Mouse (Mus musculus) CH12.LX (cell line): ENCODE measurements at regions not wholly inside any gene's neighbourhood (a gene's known extent, or its start where the extent isn't known, plus 50 kb on each side); places are given as distances from the start of the nearest gene placed in this dataset.

Experiments used
- DNase-seq: peaks from one replicate; pipeline ENCODE4 v3.0.0-alpha.2; 2013; ENCODE audit errors: extremely low read depth
- H3K27ac ChIP-seq: 2 replicates; pipeline ENCODE4 v1.5.1; 2012; ENCODE audit warnings: low read depth, mild to moderate bottlenecking, control low read depth, moderate library complexity; ENCODE audit not compliant: insufficient read depth
- H3K27me3 ChIP-seq: replicated peaks from 2 replicates; pipeline ENCODE3; 2012; ENCODE audit warnings: inconsistent platforms
- H3K36me3 ChIP-seq, 2 experiments: replicated peaks in 1 of 2; 2 replicates each; pipeline versions ENCODE3 to v1.6.1; 2012; ENCODE audit warnings: inconsistent platforms in 1 of 2, low read length in 1 of 2, mild to moderate bottlenecking in 1 of 2, mixed read lengths in 1 of 2, moderate library complexity in 1 of 2; ENCODE audit not compliant: control insufficient read depth in 1 of 2, insufficient read depth in 1 of 2
- H3K4me1 ChIP-seq, 2 experiments: 2 replicates each; pipeline ENCODE4 v1.6.1; 2012; ENCODE audit warnings: inconsistent platforms in 1 of 2, moderate library complexity in 1 of 2; ENCODE audit not compliant: insufficient read depth in 2 of 2, control insufficient read depth in 1 of 2
- H3K4me2 ChIP-seq: 2 replicates; pipeline ENCODE4 v1.6.1; 2012; ENCODE audit warnings: low read depth, mild to moderate bottlenecking, control low read depth; ENCODE audit not compliant: poor library complexity, insufficient read depth, severe bottlenecking
- H3K4me3 ChIP-seq, 3 experiments: fragments of 150-350 bp in 1 of 3; sonication (generic) in 1 of 3; replicated peaks in 1 of 3; 2 replicates each; pipeline versions ENCODE3 to v1.5.1; 2011 to 2012; ENCODE audit warnings: low read depth in 2 of 3, low read length in 2 of 3, mild to moderate bottlenecking in 2 of 3, moderate library complexity in 2 of 3, control low read depth in 1 of 3, improper control_type of control experiment in 1 of 3, inconsistent platforms in 1 of 3, mixed read lengths in 1 of 3; ENCODE audit not compliant: poor library complexity in 1 of 3
- H3K79me2 ChIP-seq: replicated peaks from 2 replicates; pipeline ENCODE4 v1.6.1; 2012; ENCODE audit warnings: mild to moderate bottlenecking, moderate library complexity; ENCODE audit not compliant: control insufficient read depth, poor library complexity, insufficient read depth, severe bottlenecking; ENCODE audit errors: extremely low read depth
- H3K9ac ChIP-seq: 2 replicates; pipeline ENCODE4 v1.6.1; 2012; ENCODE audit warnings: low read depth, mild to moderate bottlenecking, control low read depth, moderate library complexity; ENCODE audit not compliant: insufficient read depth
- H3K9me3 ChIP-seq: replicated peaks from 2 replicates; pipeline ENCODE3; 2012; ENCODE audit warnings: low read length, inconsistent platforms, mixed read lengths
- CHD1 ChIP-seq: IDR thresholded peaks from 2 replicates; pipeline ENCODE4 v1.6.1; 2012; ENCODE audit warnings: low read depth, low read length, improper control_type of control experiment, inconsistent platforms
- CTCF ChIP-seq, 2 experiments: IDR thresholded peaks in 1 of 2; conservative IDR thresholded peaks in 1 of 2; 2 replicates each; pipeline ENCODE4 v1.5.1; 2011 to 2012; ENCODE audit warnings: low read depth in 2 of 2, low read length in 2 of 2, improper control_type of control experiment in 1 of 2, inconsistent platforms in 1 of 2, mild to moderate bottlenecking in 1 of 2, moderate library complexity in 1 of 2
- E2F4 ChIP-seq: IDR thresholded peaks from 2 replicates; pipeline ENCODE4 v1.6.1; 2011; ENCODE audit warnings: low read depth, low read length, improper control_type of control experiment; ENCODE audit not compliant: insufficient replicate concordance
- EP300 ChIP-seq: IDR thresholded peaks from 2 replicates; pipeline ENCODE4 v1.6.1; 2011; ENCODE audit warnings: low read length, improper control_type of control experiment
- ETS1 ChIP-seq: conservative IDR thresholded peaks from 2 replicates; pipeline ENCODE4 v1.6.1; 2012; ENCODE audit warnings: low read depth, mild to moderate bottlenecking, inconsistent platforms, low read length, improper control_type of control experiment, moderate library complexity
- GABPA ChIP-seq: IDR thresholded peaks from 2 replicates; pipeline ENCODE4 v1.6.1; 2012; ENCODE audit warnings: low read depth, low read length, improper control_type of control experiment, inconsistent platforms; ENCODE audit not compliant: insufficient replicate concordance
- JUN ChIP-seq: IDR thresholded peaks from 2 replicates; pipeline ENCODE4 v1.6.1; 2011; ENCODE audit warnings: low read depth, mild to moderate bottlenecking, low read length, improper control_type of control experiment, moderate library complexity; ENCODE audit not compliant: insufficient read depth
- JUND ChIP-seq: conservative IDR thresholded peaks from 2 replicates; pipeline ENCODE4 v1.6.1; 2011; ENCODE audit warnings: low read depth, low read length, improper control_type of control experiment
- KAT2A ChIP-seq: IDR thresholded peaks from 2 replicates; pipeline ENCODE4 v1.6.1; 2012; ENCODE audit warnings: low read length, improper control_type of control experiment, inconsistent platforms; ENCODE audit not compliant: insufficient replicate concordance
- MXI1 ChIP-seq: IDR thresholded peaks from 2 replicates; pipeline ENCODE4 v1.6.1; 2011; ENCODE audit warnings: mild to moderate bottlenecking, low read depth, low read length, improper control_type of control experiment
- MYC ChIP-seq: IDR thresholded peaks from 2 replicates; pipeline ENCODE4 v1.6.1; 2011; ENCODE audit warnings: low read depth, mild to moderate bottlenecking, improper control_type of control experiment, low read length
- NELFE ChIP-seq: IDR thresholded peaks from 2 replicates; pipeline ENCODE4 v1.6.1; 2011; ENCODE audit warnings: low read depth, low read length, improper control_type of control experiment
- NRF1 ChIP-seq: IDR thresholded peaks from 2 replicates; pipeline ENCODE4 v1.6.1; 2014; ENCODE audit warnings: low read depth, mild to moderate bottlenecking, inconsistent platforms, low read length, improper control_type of control experiment, moderate library complexity
- PAX5 ChIP-seq: IDR thresholded peaks from 2 replicates; pipeline ENCODE4 v1.6.1; 2012; ENCODE audit warnings: low read length, inconsistent platforms, mixed read lengths
- POLR2A ChIP-seq: IDR thresholded peaks from 2 replicates; pipeline ENCODE4 v1.6.1; 2011; ENCODE audit warnings: low read depth, mild to moderate bottlenecking, improper control_type of control experiment, low read length
- POLR2AphosphoS2 ChIP-seq: IDR thresholded peaks from 2 replicates; pipeline ENCODE4 v1.6.1; 2011; ENCODE audit warnings: low read depth, low read length, improper control_type of control experiment
- RAD21 ChIP-seq: IDR thresholded peaks from 2 replicates; pipeline ENCODE4 v1.6.1; 2011; ENCODE audit warnings: low read depth, mild to moderate bottlenecking, low read length, improper control_type of control experiment, moderate library complexity
- RCOR1 ChIP-seq: conservative IDR thresholded peaks from 2 replicates; pipeline ENCODE4 v1.6.1; 2012; ENCODE audit warnings: low read depth, mild to moderate bottlenecking, inconsistent platforms, low read length, improper control_type of control experiment
- SIN3A ChIP-seq: IDR thresholded peaks from 2 replicates; pipeline ENCODE4 v1.6.1; 2012; ENCODE audit warnings: low read length, improper control_type of control experiment, inconsistent platforms
- SMC3 ChIP-seq: IDR thresholded peaks from 2 replicates; pipeline ENCODE4 v1.6.1; 2011; ENCODE audit warnings: low read depth, low read length, improper control_type of control experiment
- TBP ChIP-seq: conservative IDR thresholded peaks from 2 replicates; pipeline ENCODE4 v1.6.1; 2011; ENCODE audit warnings: low read depth, low read length, improper control_type of control experiment
- TCF12 ChIP-seq: IDR thresholded peaks from 2 replicates; pipeline ENCODE4 v1.6.1; 2014; ENCODE audit warnings: low read depth, mild to moderate bottlenecking, inconsistent platforms, low read length, improper control_type of control experiment
- USF1 ChIP-seq: IDR thresholded peaks from 2 replicates; pipeline ENCODE4 v1.6.1; 2014; ENCODE audit warnings: low read depth, mild to moderate bottlenecking, inconsistent platforms, low read length, improper control_type of control experiment
- ZKSCAN1 ChIP-seq: IDR thresholded peaks from 2 replicates; pipeline ENCODE4 v1.6.1; 2012; ENCODE audit warnings: low read depth, inconsistent platforms, low read length, improper control_type of control experiment, borderline replicate concordance
- ZMIZ1 ChIP-seq: IDR thresholded peaks from 2 replicates; pipeline ENCODE4 v1.6.1; 2012; ENCODE audit warnings: low read depth, mild to moderate bottlenecking, inconsistent platforms, low read length, improper control_type of control experiment
- ZNF384 ChIP-seq: IDR thresholded peaks from 2 replicates; pipeline ENCODE4 v1.6.1; 2012; ENCODE audit warnings: low read depth, low read length, improper control_type of control experiment, inconsistent platforms
- dilution Hi-C: fragments of 300-500 bp; cut with MboI; formaldehyde crosslinking; loops from 2 replicates; pipeline ENCODE4 v1.14.3; 2020; ENCODE audit warnings: low sequenced_read_pairs; ENCODE audit not compliant: extremely low pct_unique_long_range_greater_than_20kb, extremely low pct_ligation_motif_present
- in situ Hi-C: fragments of 300-500 bp; cut with MboI; formaldehyde crosslinking; loops from 3 replicates; pipeline ENCODE4 v1.14.3; 2019; ENCODE audit warnings: low sequenced_read_pairs, low pct_ligation_motif_present, low pct_unique_long_range_greater_than_20kb, mixed read lengths

GRCm38 (mm10) chr6:95846536-95846935 is 127.9 kb upstream of the Suclg2 start:
- no peak overlapping the region for H3K9ac ChIP-seq
- DNase-seq = no peak
- no peak overlapping the region for H3K27ac ChIP-seq
- H3K36me3 ChIP-seq = no peaks in the 10 kb centered on the region
- H3K4me3 ChIP-seq = no peak overlapping the region
- H3K79me2 ChIP-seq = no peaks in the 10 kb centered on the region
- H3K27me3 ChIP-seq = no peaks in the 10 kb centered on the region
- H3K4me2 ChIP-seq = no peak overlapping the region
- TF ChIP-seq ZKSCAN1 = no peak
- no peak for TF ChIP-seq MYC
- no peak for TF ChIP-seq POLR2A
- TF ChIP-seq RAD21 = no peak
- no peak for TF ChIP-seq E2F4
- TF ChIP-seq CHD1 = no peak
- TF ChIP-seq ETS1 = no peak
- no peak for TF ChIP-seq ZNF384
- TF ChIP-seq TBP = no peak
- no peak for TF ChIP-seq JUND
- no peak for TF ChIP-seq CTCF (conservative IDR thresholded peaks at IDR 0.05 in 1 of 2, IDR thresholded peaks at IDR 0.05 in 1 of 2; ENCODE audit: low read depth in 2 of 2, low read length in 2 of 2)
- TF ChIP-seq NELFE = no peak
- no peak for TF ChIP-seq KAT2A
- TF ChIP-seq SIN3A = no peak
- TF ChIP-seq JUN = no peak
- TF ChIP-seq TCF12 = no peak
- no peak for TF ChIP-seq SMC3
- TF ChIP-seq NRF1 = no peak
- dilution Hi-C loops (no loop called here), in situ Hi-C loops (no loop called here)
- peaks cover 2% of the 10 kb centered on the region for H3K9me3 ChIP-seq
- H3K4me1 ChIP-seq = no peaks in the 10 kb centered on the region

DNA sequence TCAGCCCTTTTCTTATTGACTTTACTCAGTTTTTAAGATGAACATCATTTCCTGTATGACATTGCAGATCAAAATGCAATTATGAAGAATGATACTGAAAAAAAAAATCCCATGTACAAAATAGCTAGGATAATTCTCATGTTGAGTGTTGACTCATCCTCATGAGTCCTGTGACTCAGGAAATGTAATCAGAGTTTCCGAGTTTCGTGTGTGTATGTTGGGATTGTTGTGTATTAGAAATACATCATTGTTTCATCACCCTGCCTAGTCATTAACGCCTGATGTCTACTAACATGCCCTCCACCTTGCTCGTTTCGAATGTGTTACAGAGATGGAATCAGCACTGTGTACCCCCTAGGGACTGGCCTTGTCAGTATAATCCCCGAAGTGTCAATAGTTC is 156.9 kb upstream of the Suclg2 start:
- TF ChIP-seq MYC (no peak), JUN (no peak), PAX5 (no peak), ZMIZ1 (no peak), ETS1 (no peak), NRF1 (no peak), POLR2A (no peak), MXI1 (no peak), USF1 (no peak), TBP (no peak), ZKSCAN1 (no peak), NELFE (no peak), CHD1 (no peak), POLR2AphosphoS2 (no peak), TCF12 (no peak), RCOR1 (no peak), EP300 (no peak), GABPA (no peak), SMC3 (no peak)
- Histone ChIP-seq H3K27ac (no peak overlapping the region), H3K4me1 (no peaks in the 10 kb centered on the region), H3K27me3 (no peaks in the 10 kb centered on the region), H3K79me2 (no peaks in the 10 kb centered on the region), H3K4me3 (no peak overlapping the region), H3K36me3 (no peaks in the 10 kb centered on the region), H3K9ac (no peak overlapping the region), H3K4me2 (no peak overlapping the region), H3K9me3 (no peaks in the 10 kb centered on the region)
- in situ Hi-C loops = no loop called here
- no peak for DNase-seq
- dilution Hi-C loops = no loop called here
